Mouse (Mus musculus) limb, embryonic 15.5 days (tissue): Measurements from ENCODE around the gene Amigo1. TPM values are rescaled to one million over a fixed set of nuclear protein-coding genes. Genes with fewer than 3 reads are reported as not detected.

Experiments
- ATAC-seq: fragments of 200-750 bp; cut with Nextera tagmentation; 2 replicates; pipeline ENCODE4 v1.8.0; 2017; ENCODE audit warnings: low read depth, moderate TSS enrichment; ENCODE audit not compliant: insufficient number of reproducible peaks, low FRiP score, low TSS enrichment
- H3K27ac ChIP-seq: fragments of 300-500 bp; sonication (generic); 2 replicates; pipeline ENCODE4 v1.5.1; 2015; ENCODE audit warnings: moderate library complexity, mild to moderate bottlenecking, inconsistent platforms
- H3K27me3 ChIP-seq: fragments of 300-500 bp; sonication (generic); 2 replicates; pipeline ENCODE4 v1.6.1; 2015; ENCODE audit warnings: inconsistent platforms
- H3K36me3 ChIP-seq: fragments of 300-500 bp; sonication (generic); 2 replicates; pipeline ENCODE4 v1.6.1; 2015; ENCODE audit warnings: inconsistent platforms
- H3K4me1 ChIP-seq: fragments of 300-500 bp; sonication (generic); 2 replicates; pipeline ENCODE4 v1.6.1; 2015; ENCODE audit warnings: inconsistent platforms
- H3K4me2 ChIP-seq: fragments of 300-500 bp; sonication (generic); 2 replicates; pipeline ENCODE4 v1.6.1; 2015; ENCODE audit warnings: mild to moderate bottlenecking, inconsistent platforms
- H3K4me3 ChIP-seq: fragments of 300-500 bp; sonication (generic); 2 replicates; pipeline ENCODE4 v1.5.1; 2015; ENCODE audit warnings: mild to moderate bottlenecking, inconsistent platforms
- H3K9ac ChIP-seq: fragments of 300-500 bp; sonication (generic); 2 replicates; pipeline ENCODE4 v1.6.1; 2015; ENCODE audit warnings: inconsistent platforms
- H3K9me3 ChIP-seq: fragments of 300-500 bp; sonication (generic); 2 replicates; pipeline ENCODE4 v1.6.1; 2016; ENCODE audit warnings: inconsistent platforms
- WGBS: fragments of 180-500 bp; shearing (Covaris S2); methylation state at CpG from one replicate; pipeline ENCODE4 v1.1.7; 2015; 5-methylcytosine and 5-hydroxymethylcytosine counted together
- polyA plus RNA-seq: library from polyadenylated mRNA; unstranded; fragments of >200 nt; fragmentation: Nextera tagmentation; extraction: Ambion mirVana; gene quantifications from 2 replicates; pipeline ENCODE4 v1.2.1, GENCODE M21; 2015

Amigo1 gene
- polyA plus RNA-seq, 1 experiment from 2014 or later = 5.4 TPM

GRCm38 (mm10) chr3:108164807-108165206, 21.3 kb upstream of the Amigo1 start:
- Histone ChIP-seq H3K27ac (no peak overlapping the region), H3K4me1 (peaks cover 46% of the 10 kb centered on the region), H3K27me3 (no peaks in the 10 kb centered on the region), H3K4me2 (peak overlapping the region; percentile 25; the same call in 1 of the 2 replicates), H3K9me3 (no peaks in the 10 kb centered on the region), H3K36me3 (no peaks in the 10 kb centered on the region), H3K4me3 (peak overlapping the region; percentile 15; the same call in 1 of the 2 replicates), H3K9ac (no peak overlapping the region)
- no peak; the same call in 1 of the 2 replicates for ATAC-seq
- WGBS = 24% methylated on average over 9 of the region's 9 CpGs

- ATAC-seq = peak; percentile 17; the same call in 1 of the 2 replicates
- H3K4me2 ChIP-seq = no peak overlapping the region
- no peak overlapping the region for H3K4me3 ChIP-seq
Observed at GRCm38 (mm10) chr3:108165532-108166315, 20.4 kb upstream of the Amigo1 start.

GRCm38 (mm10) chr3:108166486-108167211, 19.5 kb upstream of the Amigo1 start:
- Histone ChIP-seq H3K4me1 (peaks cover 46% of the 10 kb centered on the region), H3K36me3 (no peaks in the 10 kb centered on the region), H3K27me3 (no peaks in the 10 kb centered on the region), H3K9me3 (no peaks in the 10 kb centered on the region), H3K4me3 (no peak overlapping the region), H3K4me2 (no peak overlapping the region), H3K27ac (peak overlapping the region; percentile 74), H3K9ac (no peak overlapping the region)
- whole genome bisulfite sequencing = 7% methylated on average over 11 of the region's 11 CpGs
- peak; percentile 37; the same call in 1 of the 2 replicates for ATAC-seq

More at GRCm38 (mm10) chr3:108165532-108166315, 20.4 kb upstream of the Amigo1 start:
- Histone ChIP-seq H3K36me3 (no peaks in the 10 kb centered on the region), H3K27ac (peak overlapping the region; percentile 74), H3K27me3 (no peaks in the 10 kb centered on the region), H3K4me1 (peaks cover 46% of the 10 kb centered on the region), H3K9me3 (no peaks in the 10 kb centered on the region), H3K9ac (no peak overlapping the region)
- 32% methylated on average over 10 of the region's 10 CpGs for WGBS

- WGBS = 28% methylated on average over 14 of the region's 14 CpGs
- Histone ChIP-seq H3K4me1 (peaks cover 46% of the 10 kb centered on the region), H3K9ac (no peak overlapping the region), H3K9me3 (no peaks in the 10 kb centered on the region), H3K27ac (peak overlapping the region; percentile 74; the same call in 1 of the 2 replicates), H3K4me3 (no peak overlapping the region), H3K4me2 (no peak overlapping the region), H3K27me3 (no peaks in the 10 kb centered on the region), H3K36me3 (no peaks in the 10 kb centered on the region)
- no peak for ATAC-seq
Observed at GRCm38 (mm10) chr3:108167499-108167898, 18.6 kb upstream of the Amigo1 start.

- H3K4me2 ChIP-seq = no peak overlapping the region
- H3K36me3 ChIP-seq = no peaks in the 10 kb centered on the region
- no peak for ATAC-seq
- H3K4me3 ChIP-seq = no peak overlapping the region
- H3K9me3 ChIP-seq = no peaks in the 10 kb centered on the region
- H3K9ac ChIP-seq = no peak overlapping the region
- H3K27me3 ChIP-seq = no peaks in the 10 kb centered on the region
- WGBS = 43% methylated on average over 3 of the region's 3 CpGs
- H3K4me1 ChIP-seq = peaks cover 46% of the 10 kb centered on the region
- H3K27ac ChIP-seq = no peak overlapping the region
Observed at GRCm38 (mm10) chr3:108169199-108169598, 16.9 kb upstream of the Amigo1 start.

- no peak for ATAC-seq
- no peak overlapping the region for H3K27ac ChIP-seq
- WGBS = 26% methylated on average over 14 of the region's 14 CpGs
Observed at GRCm38 (mm10) chr3:108174672-108175531, 11.2 kb upstream of the Amigo1 start.

GRCm38 (mm10) chr3:108178756-108179715, 7.1 kb upstream of the Amigo1 start:
- no peak overlapping the region for H3K9ac ChIP-seq
- peaks cover 13% of the 10 kb centered on the region for H3K4me1 ChIP-seq
- ATAC-seq = 0 out of 2 replicates have a peak, but pooled peaks have one; percentile 52
- whole genome bisulfite sequencing = 43% methylated on average over 7 of the region's 7 CpGs
- no peaks in the 10 kb centered on the region for H3K36me3 ChIP-seq
- H3K27ac ChIP-seq = 0 out of 2 replicates have a peak overlapping the region, but pooled peaks have one; percentile 24
- H3K4me3 ChIP-seq = no peak overlapping the region
- no peaks in the 10 kb centered on the region for H3K27me3 ChIP-seq
- H3K9me3 ChIP-seq = no peaks in the 10 kb centered on the region
- H3K4me2 ChIP-seq = no peak overlapping the region

More at GRCm38 (mm10) chr3:108174672-108175531, 11.2 kb upstream of the Amigo1 start:
- H3K4me3 ChIP-seq = no peak overlapping the region
- peaks cover 13% of the 10 kb centered on the region for H3K4me1 ChIP-seq
- no peak overlapping the region for H3K4me2 ChIP-seq
- H3K27me3 ChIP-seq = no peaks in the 10 kb centered on the region
- H3K9me3 ChIP-seq = no peaks in the 10 kb centered on the region
- H3K9ac ChIP-seq = no peak overlapping the region
- no peaks in the 10 kb centered on the region for H3K36me3 ChIP-seq

GRCm38 (mm10) chr3:108180514-108180913, 5.6 kb upstream of the Amigo1 start:
- no peaks in the 10 kb centered on the region for H3K36me3 ChIP-seq
- no peak overlapping the region for H3K9ac ChIP-seq
- peaks cover 5% of the 10 kb centered on the region; the same call in 1 of the 2 replicates for H3K4me1 ChIP-seq
- H3K4me3 ChIP-seq = no peak overlapping the region
- ATAC-seq = no peak
- no peak overlapping the region for H3K4me2 ChIP-seq
- peaks cover 3% of the 10 kb centered on the region; the same call in 1 of the 2 replicates for H3K27me3 ChIP-seq
- no peak overlapping the region for H3K27ac ChIP-seq
- whole genome bisulfite sequencing = 51% methylated on average over 2 of the region's 2 CpGs
- no peaks in the 10 kb centered on the region for H3K9me3 ChIP-seq

GRCm38 (mm10) chr3:108184742-108185141, 1.4 kb upstream of the Amigo1 start:
- Histone ChIP-seq H3K9ac (no peak overlapping the region), H3K27me3 (peaks cover 5% of the 10 kb centered on the region; the same call in 1 of the 2 replicates), H3K9me3 (no peaks in the 10 kb centered on the region), H3K27ac (no peak overlapping the region), H3K36me3 (no peaks in the 10 kb centered on the region), H3K4me1 (peaks cover 17% of the 10 kb centered on the region), H3K4me3 (no peak overlapping the region), H3K4me2 (no peak overlapping the region)
- no peak for ATAC-seq
- whole genome bisulfite sequencing = 73% methylated on average over 3 of the region's 3 CpGs

- H3K36me3 ChIP-seq = no peaks in the 10 kb centered on the region
- H3K9ac ChIP-seq = peak overlapping the region; percentile 63
- H3K27ac ChIP-seq = no peak overlapping the region
- H3K4me1 ChIP-seq = peaks cover 23% of the 10 kb centered on the region
- no peak for ATAC-seq
- H3K27me3 ChIP-seq = peaks cover 5% of the 10 kb centered on the region; the same call in 1 of the 2 replicates
- H3K4me2 ChIP-seq = peak overlapping the region; percentile 94
- WGBS = 4% methylated on average over 16 of the region's 16 CpGs
- no peaks in the 10 kb centered on the region for H3K9me3 ChIP-seq
- peak overlapping the region; percentile 71 for H3K4me3 ChIP-seq
Observed at GRCm38 (mm10) chr3:108185460-108186097, 556 bp upstream of the Amigo1 start.
